ENCODE assay signal across 9 mouse cellular contexts in genomic region chr2:164486258-164487114, GRCm38 (mm10). TPM values are rescaled to one million over a fixed set of nuclear protein-coding genes. Genes with fewer than 3 reads are reported as not detected.
DNase-seq lines count a peak whose midpoint lies in the region; ATAC-seq and TF ChIP-seq lines count a peak whose summit lies in the region.
"Had no signal": no experiment of that assay in that cellular context is flagged by ENCODE, and none has a peak within 500 bp of the region (broad histone marks: within the 10 kb centered on the region; RNA-seq: fewer than 3 reads in every experiment).

No protein-coding gene starts in this region.

- H3K9ac ChIP-seq in ES-E14 (ENCODE audit: insufficient read depth, low read depth, low read length, poor library complexity, severe bottlenecking), result peak overlapping the region; percentile 51
- peak overlapping the region; percentile 61 for H3K9ac ChIP-seq in forebrain, embryonic 15.5 days (replicated peaks)
- peak overlapping the region; percentile 47; the same call in 1 of the 2 replicates for H3K9ac ChIP-seq in liver, embryonic 16.5 days (ENCODE audit: low read depth, low read length)
- H3K9ac ChIP-seq in neural tube, embryonic 12.5 days, result peak overlapping the region; percentile 75

- TF ChIP-seq CTCF in brain, embryonic 14.5 days (IDR thresholded peaks at IDR 0.05; ENCODE audit: borderline replicate concordance, extremely low read depth, insufficient read depth, insufficient read length), result no peak

- peaks cover 17% of the 10 kb centered on the region; the same call in 1 of the 2 replicates for H3K27me3 ChIP-seq in forebrain, embryonic 15.5 days
- peaks cover 33% of the 10 kb centered on the region for H3K27me3 ChIP-seq in liver, embryonic 16.5 days (ENCODE audit: control insufficient read depth, insufficient read depth, low read depth, low read length)
- H3K27me3 ChIP-seq in neural tube, embryonic 12.5 days (replicated peaks), result peaks cover 36% of the 10 kb centered on the region

- intact Hi-C loops in heart, postnatal 25 days (cut with DNase I), result no loop called here

- peak overlapping the region; percentile 100 for H3K4me2 ChIP-seq in forebrain, embryonic 15.5 days (replicated peaks)
- H3K4me2 ChIP-seq in liver, embryonic 16.5 days (ENCODE audit: low read depth, low read length), result peak overlapping the region; percentile 76
- peak overlapping the region; percentile 99 for H3K4me2 ChIP-seq in neural tube, embryonic 12.5 days (replicated peaks)

- TF ChIP-seq POLR2A in brain, embryonic 14.5 days (IDR thresholded peaks at IDR 0.05; ENCODE audit: borderline replicate concordance, extremely low read depth, insufficient read depth, insufficient read length, poor library complexity, severe bottlenecking), result no peak

- no peak overlapping the region for H3K27ac ChIP-seq in ES-E14 (ENCODE audit: insufficient read depth, low read depth, low read length, poor library complexity, severe bottlenecking)
- no peak overlapping the region for H3K27ac ChIP-seq in forebrain, embryonic 15.5 days (replicated peaks)
- H3K27ac ChIP-seq in liver, embryonic 16.5 days (ENCODE audit: low read length), result no peak overlapping the region
- no peak overlapping the region for H3K27ac ChIP-seq in neural tube, embryonic 12.5 days

- no peaks in the 10 kb centered on the region for H3K9me3 ChIP-seq in ES-E14 (ENCODE audit: control insufficient read depth, insufficient read depth, low read depth, low read length)
- H3K9me3 ChIP-seq in forebrain, embryonic 15.5 days, result no peaks in the 10 kb centered on the region
- no peaks in the 10 kb centered on the region for H3K9me3 ChIP-seq in liver, embryonic 16.5 days (replicated peaks; ENCODE audit: control insufficient read depth, low read length)
- H3K9me3 ChIP-seq in neural tube, embryonic 12.5 days, result no peaks in the 10 kb centered on the region

- WGBS in forebrain, embryonic 15.5 days, result under 1% methylated on average over 86 of the region's 90 CpGs
- 1% methylated on average over 73 of the region's 90 CpGs for WGBS in liver, embryonic 16.5 days (ENCODE audit: insufficient replicate concordance)
- WGBS in neural tube, embryonic 12.5 days, result under 1% methylated on average over 90 of the region's 90 CpGs

- in situ Hi-C loops in ES-E14 (cut with MboI; ENCODE audit: low sequenced_read_pairs in 2 of 2, unreplicated experiment in 2 of 2), result no loop called here

- DNase-seq in ES-E14 (ENCODE audit: low read depth, low spot score), result no peak
- DNase-seq in brain, embryonic 14.5 days (ENCODE audit: low read depth), result peak; percentile 58
- DNase-seq in heart, postnatal 25 days (ENCODE audit: low spot score), result peak; percentile 63
- DNase-seq in layer of hippocampus, adult 18-20 months (ENCODE audit: low spot score in 2 of 2), result peak; percentile 73 to 90
- no peak for DNase-seq in adipocyte (ENCODE audit: low spot score)

- H3K4me1 ChIP-seq in ES-E14 (ENCODE audit: control insufficient read depth in 2 of 2, insufficient read depth in 2 of 2, low read length in 2 of 2, poor library complexity in 1 of 2), result peaks cover 0 to 8% of the 10 kb centered on the region in 2 experiments; a peak in 1 of 4 replicates
- H3K4me1 ChIP-seq in forebrain, embryonic 15.5 days, result peaks cover 17% of the 10 kb centered on the region
- H3K4me1 ChIP-seq in liver, embryonic 16.5 days (ENCODE audit: control insufficient read depth, low read depth, low read length), result no peaks in the 10 kb centered on the region; the same call in 1 of the 2 replicates
- H3K4me1 ChIP-seq in neural tube, embryonic 12.5 days, result peaks cover 15% of the 10 kb centered on the region

- ATAC-seq in forebrain, embryonic 15.5 days (replicated peaks), result peak; percentile 73
- peak; percentile 39; the same call in 1 of the 2 replicates for ATAC-seq in liver, embryonic 16.5 days (ENCODE audit: low read depth)
- peak; percentile 58 for ATAC-seq in neural tube, embryonic 12.5 days (ENCODE audit: low FRiP score, low read depth)

- peaks cover 2% of the 10 kb centered on the region; the same call in 1 of the 2 replicates for H3K36me3 ChIP-seq in ES-E14 (ENCODE audit: control insufficient read depth, insufficient read depth, low read length, poor library complexity, severe bottlenecking)
- H3K36me3 ChIP-seq in forebrain, embryonic 15.5 days, result 0 out of 2 replicates have a peak, but pooled peaks cover 5% of the 10 kb centered on the region
- H3K36me3 ChIP-seq in liver, embryonic 16.5 days (ENCODE audit: control insufficient read depth, insufficient read depth), result no peaks in the 10 kb centered on the region
- peaks cover 7% of the 10 kb centered on the region for H3K36me3 ChIP-seq in neural tube, embryonic 12.5 days

- peak overlapping the region; percentile 72 to 76 for H3K4me3 ChIP-seq in ES-E14 (ENCODE audit: insufficient read depth in 1 of 2, low read depth in 1 of 2, low read length in 2 of 2, poor library complexity in 1 of 2, severe bottlenecking in 1 of 2)
- H3K4me3 ChIP-seq in forebrain, embryonic 15.5 days, result peak overlapping the region; percentile 69
- peak overlapping the region; percentile 62 for H3K4me3 ChIP-seq in liver, embryonic 16.5 days (ENCODE audit: low read depth, low read length)
- H3K4me3 ChIP-seq in neural tube, embryonic 12.5 days, result peak overlapping the region; percentile 68

TF ChIP-seq in ES-E14, 5 proteins besides CTCF, POLR2A, EP300 and RAD21:
- TF ChIP-seq ZC3H11A (IDR thresholded peaks at IDR 0.05; ENCODE audit: borderline replicate concordance, low read depth, low read length) (no peak), MAFK (IDR thresholded peaks at IDR 0.05; ENCODE audit: insufficient read depth, low read depth, low read length) (no peak), HCFC1 (IDR thresholded peaks at IDR 0.05; ENCODE audit: borderline replicate concordance, insufficient read depth, low read length) (no peak), ZNF384 (IDR thresholded peaks at IDR 0.05; ENCODE audit: low read depth, low read length) (no peak), CHD2 (IDR thresholded peaks at IDR 0.05; ENCODE audit: low read depth, low read length) (no peak)

RNA-seq across cellular contexts. Expression of gene Dbndd2, which starts 0.6 kb away (rescaled TPM):
- total RNA-seq in ES-E14 (2012; rRNA removed), result 2.9 and 4.2 TPM in 2 replicates
- 11.4 and 13.1 TPM in 2 replicates for polyA plus RNA-seq in brain, embryonic 14.5 days (2012; rRNA removed)
- polyA plus RNA-seq in forebrain, embryonic 15.5 days (2015; fragmentation: Nextera tagmentation; extraction: Ambion mirVana), result 8.1 and 9.1 TPM in 2 replicates
- 10 to 100 TPM; 14.4 to 21.9 TPM for total RNA-seq in heart, postnatal 25 days (2021)
- 100 to 1,000 TPM; 118 to 138 TPM for total RNA-seq in layer of hippocampus, adult 18-20 months (2021)
- polyA plus RNA-seq in liver, embryonic 16.5 days (2015; fragmentation: Nextera tagmentation; extraction: Ambion mirVana), result 1.5 and 2.7 TPM in 2 replicates
- 5.8 and 7.0 TPM in 2 replicates for polyA plus RNA-seq in neural tube, embryonic 12.5 days (2016; fragmentation: Nextera tagmentation; extraction: Ambion mirVana)

RNA-seq across cellular contexts. Expression of gene Pigt, which starts 10.8 kb away (rescaled TPM):
- total RNA-seq in ES-E14 (2012; rRNA removed), result 57.2 and 97.3 TPM in 2 replicates
- 109 and 155 TPM in 2 replicates for polyA plus RNA-seq in brain, embryonic 14.5 days (2012; rRNA removed)
- 55.5 and 60.0 TPM in 2 replicates for polyA plus RNA-seq in forebrain, embryonic 15.5 days (2015; fragmentation: Nextera tagmentation; extraction: Ambion mirVana)
- 10 to 100 TPM; 34.7 to 34.8 TPM for total RNA-seq in heart, postnatal 25 days (2021)
- 10 to 100 TPM; 80.8 to 86.1 TPM for total RNA-seq in layer of hippocampus, adult 18-20 months (2021)
- 20.8 and 24.0 TPM in 2 replicates for polyA plus RNA-seq in liver, embryonic 16.5 days (2015; fragmentation: Nextera tagmentation; extraction: Ambion mirVana)
- polyA plus RNA-seq in neural tube, embryonic 12.5 days (2016; fragmentation: Nextera tagmentation; extraction: Ambion mirVana), result 50.0 and 55.3 TPM in 2 replicates

RNA-seq across cellular contexts. Expression of gene Trp53tg5, which starts 13.0 kb away (rescaled TPM):
- 0.22 and 0.26 TPM in 2 replicates for total RNA-seq in ES-E14 (2012; rRNA removed)
- polyA plus RNA-seq in brain, embryonic 14.5 days (2012; rRNA removed), result not detected in 2 replicates
- polyA plus RNA-seq in forebrain, embryonic 15.5 days (2015; fragmentation: Nextera tagmentation; extraction: Ambion mirVana), result not detected in 2 replicates
- not detected for total RNA-seq in heart, postnatal 25 days (2021)
- not detected for total RNA-seq in layer of hippocampus, adult 18-20 months (2021)
- not detected in 2 replicates for polyA plus RNA-seq in liver, embryonic 16.5 days (2015; fragmentation: Nextera tagmentation; extraction: Ambion mirVana)
- polyA plus RNA-seq in neural tube, embryonic 12.5 days (2016; fragmentation: Nextera tagmentation; extraction: Ambion mirVana), result not detected in 2 replicates
- polyA plus RNA-seq: large intestine, adult 2 months had no signal

RNA-seq across cellular contexts. Expression of gene Gm20458, which starts 25.7 kb away (rescaled TPM):
- 2.1 TPM in 1 of 2 replicates, not detected in the other for total RNA-seq in ES-E14 (2012; rRNA removed)
- polyA plus RNA-seq in brain, embryonic 14.5 days (2012; rRNA removed), result 8.0 and 10.2 TPM in 2 replicates
- polyA plus RNA-seq in forebrain, embryonic 15.5 days (2015; fragmentation: Nextera tagmentation; extraction: Ambion mirVana), result 6.0 and 6.9 TPM in 2 replicates
- 1 to 10 TPM; 1.4 to 2.5 TPM for total RNA-seq in heart, postnatal 25 days (2021)
- 1 to 10 TPM; 5.4 to 9.9 TPM for total RNA-seq in layer of hippocampus, adult 18-20 months (2021)
- 4.6 and 5.6 TPM in 2 replicates for polyA plus RNA-seq in liver, embryonic 16.5 days (2015; fragmentation: Nextera tagmentation; extraction: Ambion mirVana)
- 6.0 and 6.5 TPM in 2 replicates for polyA plus RNA-seq in neural tube, embryonic 12.5 days (2016; fragmentation: Nextera tagmentation; extraction: Ambion mirVana)

RNA-seq across cellular contexts. Expression of gene Sys1, which starts 29.7 kb away (rescaled TPM):
- 47.6 and 51.1 TPM in 2 replicates for total RNA-seq in ES-E14 (2012; rRNA removed)
- polyA plus RNA-seq in brain, embryonic 14.5 days (2012; rRNA removed), result 69.6 and 82.0 TPM in 2 replicates
- 76.6 and 82.2 TPM in 2 replicates for polyA plus RNA-seq in forebrain, embryonic 15.5 days (2015; fragmentation: Nextera tagmentation; extraction: Ambion mirVana)
- 10 to 100 TPM; 22.2 to 26.8 TPM for total RNA-seq in heart, postnatal 25 days (2021)
- total RNA-seq in layer of hippocampus, adult 18-20 months (2021), result 10 to 100 TPM; 37.9 to 39.9 TPM
- polyA plus RNA-seq in liver, embryonic 16.5 days (2015; fragmentation: Nextera tagmentation; extraction: Ambion mirVana), result 24.5 and 24.8 TPM in 2 replicates
- 72.8 and 82.7 TPM in 2 replicates for polyA plus RNA-seq in neural tube, embryonic 12.5 days (2016; fragmentation: Nextera tagmentation; extraction: Ambion mirVana)

Comparison
In these comparisons a context has a peak if more than half of its experiments do, and no peak if none do; other contexts are left out.
1. DNase-seq: peak in brain, embryonic 14.5 days (single experiment), heart, postnatal 25 days (single experiment) and layer of hippocampus, adult 18-20 months (2 of 2); none in ES-E14 (single experiment) and adipocyte (single experiment).
2. Peak in every context shown above with its lines, with median percentiles within 50 percentile points of each other: H3K4me3 ChIP-seq, H3K9ac ChIP-seq, ATAC-seq and H3K4me2 ChIP-seq.